Mouse (Mus musculus): ENCODE data around the gene Pcf11. TPM values are rescaled to one million over a fixed set of nuclear protein-coding genes. Genes with fewer than 3 reads are reported as not detected.

Gene Pcf11
- 95.0 TPM for polyA plus RNA-seq (2014; fragmentation: Illumina TruSeq; extraction: RNeasy Lipid Tissue Mini Kit (QIAGEN cat#74804); ENCODE audit: low replicate concordance)

GRCm38 (mm10) chr7:92669507-92670471, at the start of gene Pcf11:
Gene Pcf11, minus strand, starts transcription at chr7:92669934.

GRCm38 (mm10) chr7:92637021-92637625, 32.6 kb downstream of the Pcf11 start, which contains the start of gene Ankrd42:
Gene Ankrd42, minus strand, starts transcription at chr7:92637142.

Other genes with a start within 250 kb of the Pcf11 start
- 107 TPM for gene Ccdc90b, start 108.8 kb downstream of the Pcf11 start, polyA plus RNA-seq (2014; fragmentation: Illumina TruSeq; extraction: RNeasy Lipid Tissue Mini Kit (QIAGEN cat#74804); ENCODE audit: low replicate concordance)
- 0.71 TPM for gene Ankrd42, start 32.8 kb downstream of the Pcf11 start, polyA plus RNA-seq (2014; fragmentation: Illumina TruSeq; extraction: RNeasy Lipid Tissue Mini Kit (QIAGEN cat#74804); ENCODE audit: low replicate concordance)
- gene Rab30, start 71.7 kb upstream of the Pcf11 start, polyA plus RNA-seq (2014; fragmentation: Illumina TruSeq; extraction: RNeasy Lipid Tissue Mini Kit (QIAGEN cat#74804); ENCODE audit: low replicate concordance) = 52.8 TPM
- 13.7 TPM for gene Ddias, start 204.3 kb upstream of the Pcf11 start, polyA plus RNA-seq (2014; fragmentation: Illumina TruSeq; extraction: RNeasy Lipid Tissue Mini Kit (QIAGEN cat#74804); ENCODE audit: low replicate concordance)
- gene Prcp, start 204.5 kb upstream of the Pcf11 start, polyA plus RNA-seq (2014; fragmentation: Illumina TruSeq; extraction: RNeasy Lipid Tissue Mini Kit (QIAGEN cat#74804); ENCODE audit: low replicate concordance) = 9.4 TPM